Mouse (Mus musculus) stomach, embryonic 16.5 days (tissue): Measurements from ENCODE around the gene Hoxb5. TPM values are rescaled to one million over a fixed set of nuclear protein-coding genes. Genes with fewer than 3 reads are reported as not detected.
A peak's percentile ranks its signal among the peaks of the same experiment; 100 is the strongest.

Source experiments
- ATAC-seq: fragments of 200-750 bp; cut with Nextera tagmentation; 2 replicates; pipeline ENCODE4 v1.8.0; 2017; ENCODE audit warnings: moderate number of reproducible peaks, moderate TSS enrichment; ENCODE audit not compliant: insufficient read depth, low FRiP score
- H3K27ac ChIP-seq: fragments of 300-500 bp; sonication (generic); 2 replicates; pipeline ENCODE4 v1.5.1; 2014; ENCODE audit warnings: low read length
- H3K27me3 ChIP-seq: fragments of 300-500 bp; sonication (generic); 2 replicates; pipeline ENCODE4 v1.6.1; 2014; ENCODE audit warnings: low read length, control low read depth, mixed read lengths; ENCODE audit not compliant: control insufficient read depth, insufficient read depth
- H3K36me3 ChIP-seq: fragments of 300-500 bp; sonication (generic); 2 replicates; pipeline ENCODE4 v1.6.1; 2014; ENCODE audit warnings: low read length; ENCODE audit not compliant: control insufficient read depth, insufficient read depth
- H3K4me1 ChIP-seq: fragments of 300-500 bp; sonication (generic); 2 replicates; pipeline ENCODE4 v1.6.1; 2014; ENCODE audit warnings: low read length, control low read depth, mixed read lengths; ENCODE audit not compliant: control insufficient read depth, insufficient read depth
- H3K4me2 ChIP-seq: fragments of 300-500 bp; sonication (generic); 2 replicates; pipeline ENCODE4 v1.6.1; 2014; ENCODE audit warnings: low read depth, low read length, mixed read lengths
- H3K4me3 ChIP-seq: fragments of 300-500 bp; sonication (generic); replicated peaks from 2 replicates; pipeline ENCODE4 v1.5.1; 2014; ENCODE audit warnings: mild to moderate bottlenecking, low read length
- H3K9ac ChIP-seq: fragments of 300-500 bp; sonication (generic); 2 replicates; pipeline ENCODE4 v1.6.1; 2014; ENCODE audit warnings: low read length
- H3K9me3 ChIP-seq: fragments of 300-500 bp; sonication (generic); replicated peaks from 2 replicates; pipeline ENCODE4 v1.6.1; 2016; ENCODE audit warnings: low read length, control low read depth; ENCODE audit not compliant: control insufficient read depth
- WGBS: fragments of 180-500 bp; shearing (Covaris S2); extraction: QIAGEN DNeasy Blood & Tissue Kit; methylation state at CpG from one replicate; pipeline ENCODE4 v1.1.7; 2014; 5-methylcytosine and 5-hydroxymethylcytosine counted together
- polyA plus RNA-seq: library from polyadenylated mRNA; unstranded; fragments of >200 nt; fragmentation: Nextera tagmentation; extraction: Ambion mirVana; gene quantifications from 2 replicates; pipeline ENCODE4 v1.2.1, GENCODE M21; 2015

The Hoxb5 gene
- polyA plus RNA-seq, 1 experiment from 2014 or later: 13.8 TPM

- no peaks in the 10 kb centered on the region for H3K9me3 ChIP-seq
- peak overlapping the region; percentile 58; the same call in 1 of the 2 replicates for H3K27ac ChIP-seq
- ATAC-seq: no peak
- 24% methylated on average over 6 of the region's 6 CpGs for WGBS
- no peak overlapping the region for H3K4me3 ChIP-seq
- H3K9ac ChIP-seq: peak overlapping the region; percentile 37; the same call in 1 of the 2 replicates
- peaks cover 38% of the 10 kb centered on the region for H3K4me1 ChIP-seq
- H3K36me3 ChIP-seq: no peaks in the 10 kb centered on the region
- H3K27me3 ChIP-seq: peaks cover 7% of the 10 kb centered on the region
- H3K4me2 ChIP-seq: peak overlapping the region; percentile 38
Measured at GRCm38 (mm10) chr11:96337026-96337425, 33.9 kb downstream of the Hoxb5 start.

GRCm38 (mm10) chr11:96338957-96339855 is 36.1 kb downstream of the Hoxb5 start:
- peak overlapping the region; percentile 97 for H3K27ac ChIP-seq
- H3K9ac ChIP-seq: peak overlapping the region; percentile 58
- H3K4me2 ChIP-seq: peak overlapping the region; percentile 59
- no peaks in the 10 kb centered on the region for H3K36me3 ChIP-seq
- peaks cover 12% of the 10 kb centered on the region for H3K27me3 ChIP-seq
- H3K4me1 ChIP-seq: peaks cover 47% of the 10 kb centered on the region
- 33% methylated on average over 7 of the region's 7 CpGs for WGBS
- no peaks in the 10 kb centered on the region for H3K9me3 ChIP-seq
- no peak for ATAC-seq
- peak overlapping the region; percentile 17 for H3K4me3 ChIP-seq

- Histone ChIP-seq H3K4me1 (peaks cover 47% of the 10 kb centered on the region), H3K9me3 (no peaks in the 10 kb centered on the region), H3K27me3 (peaks cover 22% of the 10 kb centered on the region), H3K4me2 (peak overlapping the region; percentile 59), H3K9ac (peak overlapping the region; percentile 84), H3K36me3 (no peaks in the 10 kb centered on the region), H3K27ac (peak overlapping the region; percentile 97), H3K4me3 (peak overlapping the region; percentile 50)
- peak; percentile 78 for ATAC-seq
- under 1% methylated on average over 33 of the region's 36 CpGs for WGBS
Measured at GRCm38 (mm10) chr11:96340698-96341365, 37.7 kb downstream of the Hoxb5 start.

GRCm38 (mm10) chr11:96341701-96342575 is 38.8 kb downstream of the Hoxb5 start:
- H3K36me3 ChIP-seq: no peaks in the 10 kb centered on the region
- H3K27ac ChIP-seq: peak overlapping the region; percentile 97
- no peaks in the 10 kb centered on the region for H3K9me3 ChIP-seq
- ATAC-seq: no peak
- H3K4me3 ChIP-seq: peak overlapping the region; percentile 50
- peak overlapping the region; percentile 84 for H3K9ac ChIP-seq
- peaks cover 29% of the 10 kb centered on the region for H3K27me3 ChIP-seq
- H3K4me2 ChIP-seq: peak overlapping the region; percentile 59
- 2% methylated on average over 40 of the region's 40 CpGs for WGBS
- peaks cover 48% of the 10 kb centered on the region for H3K4me1 ChIP-seq

- Histone ChIP-seq H3K27ac (peak overlapping the region; percentile 97), H3K9me3 (no peaks in the 10 kb centered on the region), H3K36me3 (no peaks in the 10 kb centered on the region), H3K27me3 (peaks cover 29% of the 10 kb centered on the region), H3K4me1 (peaks cover 46% of the 10 kb centered on the region), H3K4me3 (peak overlapping the region; percentile 50), H3K4me2 (peak overlapping the region; percentile 59), H3K9ac (peak overlapping the region; percentile 84)
- 13% methylated on average over 4 of the region's 4 CpGs for WGBS
- ATAC-seq: no peak
Measured at GRCm38 (mm10) chr11:96342576-96342930, 39.4 kb downstream of the Hoxb5 start.

- Histone ChIP-seq H3K4me2 (peak overlapping the region; percentile 59), H3K27ac (peak overlapping the region; percentile 93), H3K4me1 (peaks cover 46% of the 10 kb centered on the region), H3K9ac (peak overlapping the region; percentile 69), H3K27me3 (peaks cover 34% of the 10 kb centered on the region), H3K4me3 (peak overlapping the region; percentile 37; the same call in 1 of the 2 replicates), H3K36me3 (no peaks in the 10 kb centered on the region), H3K9me3 (no peaks in the 10 kb centered on the region)
- 30% methylated on average over 2 of the region's 2 CpGs for WGBS
- no peak for ATAC-seq
Measured at GRCm38 (mm10) chr11:96343206-96343745, 40.1 kb downstream of the Hoxb5 start.

- ATAC-seq: no peak
- H3K9ac ChIP-seq: peak overlapping the region; percentile 73
Measured at GRCm38 (mm10) chr11:96344061-96344877, 41.1 kb downstream of the Hoxb5 start.

GRCm38 (mm10) chr11:96344878-96345159 is 41.7 kb downstream of the Hoxb5 start:
- Histone ChIP-seq H3K4me1 (peaks cover 45% of the 10 kb centered on the region), H3K36me3 (no peaks in the 10 kb centered on the region), H3K4me3 (peak overlapping the region; percentile 37), H3K27me3 (peaks cover 33% of the 10 kb centered on the region), H3K4me2 (peak overlapping the region; percentile 59), H3K9ac (peak overlapping the region; percentile 73), H3K9me3 (no peaks in the 10 kb centered on the region), H3K27ac (peak overlapping the region; percentile 93)
- WGBS: 18% methylated on average over 6 of the region's 6 CpGs
- no peak for ATAC-seq

More at GRCm38 (mm10) chr11:96344061-96344877, 41.1 kb downstream of the Hoxb5 start:
- 15% methylated on average over 40 of the region's 40 CpGs for WGBS
- peak overlapping the region; percentile 59 for H3K4me2 ChIP-seq
- peak overlapping the region; percentile 93 for H3K27ac ChIP-seq
- H3K9me3 ChIP-seq: no peaks in the 10 kb centered on the region
- peaks cover 45% of the 10 kb centered on the region for H3K4me1 ChIP-seq
- H3K36me3 ChIP-seq: no peaks in the 10 kb centered on the region
- peak overlapping the region; percentile 37 for H3K4me3 ChIP-seq
- H3K27me3 ChIP-seq: peaks cover 34% of the 10 kb centered on the region
